Mouse (Mus musculus): ENCODE data around the gene Slc39a10.
"Not testable (repeated sequence)": the region's sequence is repeated elsewhere in the genome, so short reads cannot be mapped to it uniquely, and the experiment has no call there.

The Slc39a10 gene

GRCm38 (mm10) chr1:46782227-46782626, 110.4 kb downstream of the Slc39a10 start:
- peak; percentile 53 for DNase-seq (ENCODE audit: low read depth)

GRCm38 (mm10) chr1:46770077-46770695, 122.5 kb downstream of the Slc39a10 start:
- DNase-seq (ENCODE audit: low read depth) = not testable (repeated sequence)

GRCm38 (mm10) chr1:46769318-46769717, 123.3 kb downstream of the Slc39a10 start:
- DNase-seq (ENCODE audit: low read depth) = not testable (repeated sequence)

- DNase-seq (ENCODE audit: low read depth) = not testable (repeated sequence)
Observed at GRCm38 (mm10) chr1:46764600-46764999, 128.1 kb downstream of the Slc39a10 start.
